ENCODE assay signal across 27 mouse cellular contexts in genomic region chr8:113516176-113516575, GRCm38 (mm10).
A peak's percentile ranks its signal among the peaks of the same experiment; 100 is the strongest.
DNase-seq lines count a peak whose midpoint lies in the region; ATAC-seq lines count a peak whose summit lies in the region.
"Had no signal": no experiment of that assay in that cellular context is flagged by ENCODE, and none has a peak within 500 bp of the region (broad histone marks: within the 10 kb centered on the region; RNA-seq: fewer than 3 reads in every experiment).

No protein-coding gene starts in this region.

- H3K4me2 ChIP-seq in limb, embryonic 11.5 days (ENCODE audit: low read depth, severe bottlenecking): no peak overlapping the region
- H3K4me2 ChIP-seq: forebrain, embryonic 13.5 days; heart, embryonic 12.5 days; heart, embryonic 15.5 days; hindbrain, embryonic 13.5 days had no signal

- H3K27ac ChIP-seq in limb, embryonic 11.5 days (replicated peaks; ENCODE audit: low read depth, low read length): no peak overlapping the region
- H3K27ac ChIP-seq: forebrain, embryonic 10.5 days; forebrain, embryonic 13.5 days; gastrocnemius, adult 2 months; heart, embryonic 15.5 days; hindbrain, embryonic 10.5 days; hindbrain, embryonic 13.5 days had no signal

- no peak overlapping the region for H3K9ac ChIP-seq in limb, embryonic 11.5 days (ENCODE audit: low read length)
- H3K9ac ChIP-seq: forebrain, embryonic 13.5 days; heart, embryonic 12.5 days; heart, embryonic 15.5 days; hindbrain, embryonic 13.5 days had no signal

- no peaks in the 10 kb centered on the region for H3K9me3 ChIP-seq in limb, embryonic 11.5 days (ENCODE audit: control insufficient read depth, low read length)
- H3K9me3 ChIP-seq: forebrain, embryonic 10.5 days; forebrain, embryonic 13.5 days; heart, embryonic 15.5 days; hindbrain, embryonic 10.5 days; hindbrain, embryonic 13.5 days had no signal

- H3K27me3 ChIP-seq in limb, embryonic 11.5 days (ENCODE audit: control insufficient read depth, insufficient read depth, low read length): no peaks in the 10 kb centered on the region
- H3K27me3 ChIP-seq: forebrain, embryonic 13.5 days; heart, embryonic 12.5 days; heart, embryonic 15.5 days; hindbrain, embryonic 13.5 days had no signal

- no peaks in the 10 kb centered on the region for H3K36me3 ChIP-seq in limb, embryonic 11.5 days (ENCODE audit: control insufficient read depth, insufficient read depth, low read length)
- H3K36me3 ChIP-seq: forebrain, embryonic 10.5 days; heart, embryonic 12.5 days; heart, embryonic 15.5 days; hindbrain, embryonic 10.5 days; hindbrain, embryonic 13.5 days had no signal

- 24% methylated on average over 7 of the region's 7 CpGs for WGBS in limb, embryonic 11.5 days

- peak; percentile 75; the same call in 1 of the 2 replicates for ATAC-seq in limb, embryonic 11.5 days (ENCODE audit: insufficient number of reproducible peaks, low FRiP score, low TSS enrichment, low read depth)
- ATAC-seq: CD4-positive, CD25-positive, alpha-beta regulatory T cell, adult 4 months; forebrain, embryonic 13.5 days; forebrain, embryonic 16.5 days; hindbrain, embryonic 16.5 days; inflammation-experienced regulatory T-cells, adult 6 months had no signal

- H3K4me1 ChIP-seq in limb, embryonic 11.5 days (ENCODE audit: control insufficient read depth, insufficient read depth, low read length): peaks cover 4% of the 10 kb centered on the region
- H3K4me1 ChIP-seq: heart, embryonic 15.5 days; hindbrain, embryonic 13.5 days had no signal

- DNase-seq in embryo, embryonic 11.5 days (ENCODE audit: low read depth, low spot score): peak; percentile 27
- DNase-seq in forelimb bud, embryonic 11.5 days (ENCODE audit: low read depth, low spot score): peak; percentile 83
- no peak for DNase-seq in limb, embryonic 11.5 days (ENCODE audit: low spot score)
- peak; percentile 59 for DNase-seq in mesoderm, embryonic 11.5 days (ENCODE audit: low read depth, low spot score)
- no peak for DNase-seq in thymus, postnatal 0 days (ENCODE audit: low spot score)
- DNase-seq in gastrocnemius, postnatal 10 days: no peak
- DNase-seq: adrenal gland, adult 2 months; adrenal gland, postnatal 14 days; cerebellum, adult 11 months; cerebellum, adult 2 months; cerebellum, adult 9-11 months; cerebellum, postnatal 25 days; gastrocnemius, adult 2 months; gastrocnemius, postnatal 25 days; heart, adult 18-20 months; heart, postnatal 10 days; heart, postnatal 36 days had no signal

- no peak overlapping the region for H3K4me3 ChIP-seq in limb, embryonic 11.5 days (ENCODE audit: low read depth, low read length)
- H3K4me3 ChIP-seq: forebrain, embryonic 10.5 days; forebrain, embryonic 13.5 days; gastrocnemius, adult 2 months; heart, embryonic 12.5 days; heart, embryonic 15.5 days; hindbrain, embryonic 10.5 days; hindbrain, embryonic 13.5 days had no signal

Comparison
In these comparisons a context has a peak if more than half of its experiments do, and no peak if none do; other contexts are left out.
1. DNase-seq: peak in embryo, embryonic 11.5 days (single experiment), forelimb bud, embryonic 11.5 days (single experiment) and mesoderm, embryonic 11.5 days (single experiment); none in limb, embryonic 11.5 days (single experiment), thymus, postnatal 0 days (single experiment) and gastrocnemius, postnatal 10 days (single experiment).